Mouse (Mus musculus) testis, adult 2 months (tissue): ENCODE measurements around the gene Arhgap6.

Experiments
- CTCF ChIP-seq: fragments of 200-500 bp; IDR thresholded peaks from 2 replicates; pipeline ENCODE4 v1.5.1; 2012; ENCODE audit warnings: low read depth, mild to moderate bottlenecking, inconsistent platforms, low read length, moderate library complexity; ENCODE audit not compliant: control insufficient read depth, insufficient read depth, insufficient replicate concordance
- POLR2A ChIP-seq: fragments of 200-500 bp; IDR thresholded peaks from 2 replicates; pipeline ENCODE4 v1.6.1; 2012; ENCODE audit warnings: low read depth, mild to moderate bottlenecking, inconsistent platforms, low read length, moderate library complexity; ENCODE audit not compliant: control insufficient read depth

GRCm38 (mm10) chrX:168795859-168796848 lies 1.3 kb downstream of the Arhgap6 start:
- TF ChIP-seq CTCF (no peak), POLR2A (no peak)
